Mouse (Mus musculus): ENCODE results near the gene Dstn.

The Dstn gene

GRCm38 (mm10) chr2:143951546-143952315 lies 36.6 kb downstream of the Dstn start:
- DNase-seq (ENCODE audit: extremely low spot score, low read depth, low spot score): no peak

GRCm38 (mm10) chr2:143953944-143954343 lies 38.8 kb downstream of the Dstn start:
- no peak for DNase-seq (ENCODE audit: extremely low spot score, low read depth, low spot score)

GRCm38 (mm10) chr2:143955004-143955403 lies 39.9 kb downstream of the Dstn start:
- no peak for DNase-seq (ENCODE audit: extremely low spot score, low read depth, low spot score)

GRCm38 (mm10) chr2:143955746-143956145 lies 40.6 kb downstream of the Dstn start:
- no peak for DNase-seq (ENCODE audit: extremely low spot score, low read depth, low spot score)

- DNase-seq (ENCODE audit: extremely low spot score, low read depth, low spot score): no peak
Measured at GRCm38 (mm10) chr2:143962192-143962591, 47.1 kb downstream of the Dstn start.

- DNase-seq (ENCODE audit: extremely low spot score, low read depth, low spot score): no peak
Measured at GRCm38 (mm10) chr2:143963318-143963717, 48.2 kb downstream of the Dstn start.

GRCm38 (mm10) chr2:143969260-143969659 lies 54.1 kb downstream of the Dstn start:
- DNase-seq (ENCODE audit: extremely low spot score, low read depth, low spot score): no peak

- no peak for DNase-seq (ENCODE audit: extremely low spot score, low read depth, low spot score)
Measured at GRCm38 (mm10) chr2:143970841-143971240, 55.7 kb downstream of the Dstn start.

- DNase-seq (ENCODE audit: extremely low spot score, low read depth, low spot score): no peak
Measured at GRCm38 (mm10) chr2:143971887-143972286, 56.8 kb downstream of the Dstn start.

- no peak for DNase-seq (ENCODE audit: extremely low spot score, low read depth, low spot score)
Measured at GRCm38 (mm10) chr2:143973161-143973560, 58.0 kb downstream of the Dstn start.

- DNase-seq (ENCODE audit: extremely low spot score, low read depth, low spot score): no peak
Measured at GRCm38 (mm10) chr2:143975146-143975649, 60.1 kb downstream of the Dstn start.

GRCm38 (mm10) chr2:143978444-143979147 lies 63.5 kb downstream of the Dstn start:
- DNase-seq (ENCODE audit: extremely low spot score, low read depth, low spot score): no peak

- DNase-seq (ENCODE audit: extremely low spot score, low read depth, low spot score): peak; percentile 37
Measured at GRCm38 (mm10) chr2:143980781-143981398, 65.8 kb downstream of the Dstn start.

GRCm38 (mm10) chr2:143982152-143982551 lies 67.0 kb downstream of the Dstn start:
- no peak for DNase-seq (ENCODE audit: extremely low spot score, low read depth, low spot score)

GRCm38 (mm10) chr2:143982901-143983300 lies 67.8 kb downstream of the Dstn start:
- no peak for DNase-seq (ENCODE audit: extremely low spot score, low read depth, low spot score)

- no peak for DNase-seq (ENCODE audit: extremely low spot score, low read depth, low spot score)
Measured at GRCm38 (mm10) chr2:143983482-143983881, 68.4 kb downstream of the Dstn start.

GRCm38 (mm10) chr2:143987485-143987884 lies 72.4 kb downstream of the Dstn start:
- DNase-seq (ENCODE audit: extremely low spot score, low read depth, low spot score): no peak

GRCm38 (mm10) chr2:143988016-143988415 lies 72.9 kb downstream of the Dstn start:
- DNase-seq (ENCODE audit: extremely low spot score, low read depth, low spot score): no peak

GRCm38 (mm10) chr2:143990997-143991396 lies 75.9 kb downstream of the Dstn start:
- no peak for DNase-seq (ENCODE audit: extremely low spot score, low read depth, low spot score)

GRCm38 (mm10) chr2:143991964-143992672 lies 77.0 kb downstream of the Dstn start:
- DNase-seq (ENCODE audit: extremely low spot score, low read depth, low spot score): no peak
